Mouse (Mus musculus) midbrain, embryonic 11.5 days (tissue): ENCODE data around the gene Iffo1. TPM values are rescaled to one million over a fixed set of nuclear protein-coding genes. Genes with fewer than 3 reads are reported as not detected.
"Not testable (repeated sequence)": the region's sequence is repeated elsewhere in the genome, so short reads cannot be mapped to it uniquely, and the experiment has no call there.

ENCODE experiments used
- ATAC-seq: fragments of 200-750 bp; cut with Nextera tagmentation; 2 replicates; pipeline ENCODE4 v1.8.0; 2017; ENCODE audit warnings: moderate TSS enrichment, moderate library complexity; ENCODE audit not compliant: low FRiP score
- DNase-seq: peaks from one replicate; pipeline ENCODE4 v3.0.0; 2015; ENCODE audit warnings: low spot score; ENCODE audit errors: missing footprints
- H3K27ac ChIP-seq: fragments of 300-500 bp; sonication (generic); 2 replicates; pipeline ENCODE4 v1.5.1; 2014; ENCODE audit warnings: low read depth, low read length
- H3K27me3 ChIP-seq: fragments of 300-500 bp; sonication (generic); 2 replicates; pipeline ENCODE4 v1.6.1; 2014; ENCODE audit warnings: mild to moderate bottlenecking, low read length, moderate library complexity, mixed read lengths; ENCODE audit not compliant: control insufficient read depth, insufficient read depth
- H3K36me3 ChIP-seq: fragments of 300-500 bp; sonication (generic); 2 replicates; pipeline ENCODE4 v1.6.1; 2014; ENCODE audit warnings: mild to moderate bottlenecking, low read length, moderate library complexity, mixed read lengths; ENCODE audit not compliant: control insufficient read depth, insufficient read depth
- H3K4me1 ChIP-seq: fragments of 300-500 bp; sonication (generic); 2 replicates; pipeline ENCODE4 v1.6.1; 2014; ENCODE audit warnings: low read length; ENCODE audit not compliant: control insufficient read depth, insufficient read depth
- H3K4me2 ChIP-seq: fragments of 300-500 bp; sonication (generic); 2 replicates; pipeline ENCODE4 v1.6.1; 2014; ENCODE audit warnings: mild to moderate bottlenecking, moderate library complexity
- H3K4me3 ChIP-seq: fragments of 300-500 bp; sonication (generic); 2 replicates; pipeline ENCODE4 v1.5.1; 2014; ENCODE audit warnings: low read depth, low read length
- H3K9ac ChIP-seq: fragments of 300-500 bp; sonication (generic); 2 replicates; pipeline ENCODE4 v1.6.1; 2014; ENCODE audit warnings: low read length
- H3K9me3 ChIP-seq: fragments of 300-500 bp; sonication (generic); 2 replicates; pipeline ENCODE4 v1.6.1; 2016; ENCODE audit warnings: low read length; ENCODE audit not compliant: control insufficient read depth
- WGBS: fragments of 180-500 bp; shearing (Covaris S2); extraction: QIAGEN DNeasy Blood & Tissue Kit; methylation state at CpG from one replicate; pipeline ENCODE4 v1.1.7; 2014; 5-methylcytosine and 5-hydroxymethylcytosine counted together
- polyA plus RNA-seq: library from polyadenylated mRNA; unstranded; fragments of >200 nt; fragmentation: Nextera tagmentation; extraction: Ambion mirVana; gene quantifications from 2 replicates; pipeline ENCODE4 v1.2.1, GENCODE M21; 2014

Gene Iffo1
- polyA plus RNA-seq, 1 experiment from 2014 or later = 8.6 TPM

- Histone ChIP-seq H3K4me1 (peaks cover 16% of the 10 kb centered on the region), H3K9ac (no peak overlapping the region), H3K9me3 (no peaks in the 10 kb centered on the region), H3K4me2 (no peak overlapping the region), H3K27ac (no peak overlapping the region), H3K27me3 (no peaks in the 10 kb centered on the region), H3K4me3 (no peak overlapping the region), H3K36me3 (peaks cover 18% of the 10 kb centered on the region)
- WGBS = 87% methylated on average over 8 of the region's 8 CpGs
- DNase-seq (no peak), ATAC-seq (no peak)
Measured at GRCm38 (mm10) chr6:125155262-125155661, 10.2 kb downstream of the Iffo1 start.

GRCm38 (mm10) chr6:125156491-125156890 is 11.4 kb downstream of the Iffo1 start:
- Histone ChIP-seq H3K36me3 (peaks cover 20% of the 10 kb centered on the region), H3K4me1 (peaks cover 20% of the 10 kb centered on the region), H3K9ac (no peak overlapping the region), H3K27ac (no peak overlapping the region; the same call in 1 of the 2 replicates), H3K27me3 (no peaks in the 10 kb centered on the region), H3K4me3 (no peak overlapping the region), H3K4me2 (no peak overlapping the region), H3K9me3 (no peaks in the 10 kb centered on the region)
- WGBS = 89% methylated on average over 3 of the region's 3 CpGs
- DNase-seq (no peak), ATAC-seq (peak; percentile 8; the same call in 1 of the 2 replicates)

- ATAC-seq (peak; percentile 57), DNase-seq (peak; percentile 92)
- peak overlapping the region; percentile 58 for H3K27ac ChIP-seq
- H3K9me3 ChIP-seq = no peaks in the 10 kb centered on the region
- 0 out of 2 replicates have a peak overlapping the region, but pooled peaks have one; percentile 21 for H3K9ac ChIP-seq
- peaks cover 20% of the 10 kb centered on the region for H3K4me1 ChIP-seq
- H3K27me3 ChIP-seq = no peaks in the 10 kb centered on the region
- 27% methylated on average over 7 of the region's 7 CpGs for WGBS
- H3K4me2 ChIP-seq = no peak overlapping the region
- H3K36me3 ChIP-seq = peaks cover 22% of the 10 kb centered on the region
- H3K4me3 ChIP-seq = no peak overlapping the region
Measured at GRCm38 (mm10) chr6:125156903-125157614, 12.0 kb downstream of the Iffo1 start.

- Histone ChIP-seq H3K9ac (no peak overlapping the region), H3K27me3 (no peaks in the 10 kb centered on the region), H3K36me3 (peaks cover 20% of the 10 kb centered on the region), H3K9me3 (no peaks in the 10 kb centered on the region), H3K4me2 (no peak overlapping the region), H3K4me1 (peaks cover 28% of the 10 kb centered on the region), H3K4me3 (no peak overlapping the region), H3K27ac (no peak overlapping the region)
- DNase-seq (no peak), ATAC-seq (no peak)
- 88% methylated on average over 15 of the region's 15 CpGs for WGBS
Measured at GRCm38 (mm10) chr6:125158944-125159492, 14.0 kb downstream of the Iffo1 start.

- ATAC-seq (no peak), DNase-seq (peak; percentile 91)
- Histone ChIP-seq H3K9ac (0 out of 2 replicates have a peak overlapping the region, but pooled peaks have one; percentile 12), H3K36me3 (peaks cover 20% of the 10 kb centered on the region), H3K27me3 (no peaks in the 10 kb centered on the region), H3K4me3 (no peak overlapping the region), H3K4me1 (peaks cover 32% of the 10 kb centered on the region), H3K27ac (peak overlapping the region; percentile 27), H3K9me3 (no peaks in the 10 kb centered on the region), H3K4me2 (no peak overlapping the region)
- 89% methylated on average over 7 of the region's 7 CpGs for WGBS
Measured at GRCm38 (mm10) chr6:125159773-125160557, 14.9 kb downstream of the Iffo1 start.

GRCm38 (mm10) chr6:125160558-125160853 is 15.5 kb downstream of the Iffo1 start:
- 67% methylated on average over 10 of the region's 10 CpGs for WGBS

GRCm38 (mm10) chr6:125160854-125161760 is 16.1 kb downstream of the Iffo1 start:
- DNase-seq (peak; percentile 97), ATAC-seq (no peak)
- Histone ChIP-seq H3K36me3 (peaks cover 20% of the 10 kb centered on the region), H3K9me3 (no peaks in the 10 kb centered on the region), H3K4me2 (no peak overlapping the region), H3K27ac (peak overlapping the region; percentile 27), H3K4me3 (no peak overlapping the region), H3K9ac (no peak overlapping the region), H3K27me3 (no peaks in the 10 kb centered on the region), H3K4me1 (peaks cover 33% of the 10 kb centered on the region)
- 14% methylated on average over 22 of the region's 22 CpGs for WGBS

More at GRCm38 (mm10) chr6:125160558-125160853, 15.5 kb downstream of the Iffo1 start:
- Histone ChIP-seq H3K27me3 (no peaks in the 10 kb centered on the region), H3K36me3 (peaks cover 20% of the 10 kb centered on the region), H3K4me2 (no peak overlapping the region), H3K9ac (0 out of 2 replicates have a peak overlapping the region, but pooled peaks have one; percentile 12), H3K27ac (peak overlapping the region; percentile 27), H3K4me1 (peaks cover 32% of the 10 kb centered on the region), H3K9me3 (no peaks in the 10 kb centered on the region), H3K4me3 (no peak overlapping the region)
- ATAC-seq (no peak), DNase-seq (peak; percentile 95)

GRCm38 (mm10) chr6:125161971-125162370 is 16.9 kb downstream of the Iffo1 start:
- not testable (repeated sequence) for H3K4me2 ChIP-seq, ATAC-seq, H3K9ac ChIP-seq, H3K9me3 ChIP-seq, H3K4me3 ChIP-seq, H3K27ac ChIP-seq, H3K27me3 ChIP-seq
- DNase-seq = peak; percentile 97
- peaks cover 18% of the 10 kb centered on the region for H3K36me3 ChIP-seq
- 17% methylated on average over 3 of the region's 5 CpGs for WGBS
- H3K4me1 ChIP-seq = peaks cover 34% of the 10 kb centered on the region
